8 mouse cellular contexts compared by ENCODE assay signal in genomic region chr17:84790447-84791098, GRCm38 (mm10). TPM values are rescaled to one million over a fixed set of nuclear protein-coding genes. Genes with fewer than 3 reads are reported as not detected.
DNase-seq lines count a peak whose midpoint lies in the region; ATAC-seq and TF ChIP-seq lines count a peak whose summit lies in the region.

Lrpprc (minus strand) TSS chr17:84790789.

- no peaks in the 10 kb centered on the region for H3K27me3 ChIP-seq in ES-Bruce4 (ENCODE audit: control insufficient read depth, insufficient read depth, low read length, poor library complexity, severe bottlenecking)
- H3K27me3 ChIP-seq in forebrain, embryonic 13.5 days, result no peaks in the 10 kb centered on the region
- H3K27me3 ChIP-seq in liver, postnatal 0 days (ENCODE audit: insufficient read depth, low read length), result no peaks in the 10 kb centered on the region
- H3K27me3 ChIP-seq in neural tube, embryonic 14.5 days (ENCODE audit: control insufficient read depth, insufficient read depth, low read length), result no peaks in the 10 kb centered on the region

- peak; percentile 96 for ATAC-seq in cerebellum, adult (ENCODE audit: insufficient number of reproducible peaks, low FRiP score, low TSS enrichment)
- ATAC-seq in forebrain, embryonic 13.5 days, result peak; percentile 99
- ATAC-seq in liver, postnatal 0 days, result peak; percentile 96
- ATAC-seq in neural tube, embryonic 14.5 days (ENCODE audit: low read depth), result peak; percentile 99

- peak within 1 kb of the TSS; percentile 68 for H3K9ac ChIP-seq in ES-Bruce4 (ENCODE audit: low read depth, poor library complexity, severe bottlenecking)
- peak within 1 kb of the TSS; percentile 91 for H3K9ac ChIP-seq in forebrain, embryonic 13.5 days
- H3K9ac ChIP-seq in liver, postnatal 0 days (replicated peaks), result peak within 1 kb of the TSS; percentile 89
- H3K9ac ChIP-seq in neural tube, embryonic 14.5 days (replicated peaks; ENCODE audit: low read depth, low read length), result peak within 1 kb of the TSS; percentile 91

- TF ChIP-seq EP300 in ES-Bruce4 (IDR thresholded peaks at IDR 0.05; ENCODE audit: insufficient read depth, low read depth, low read length), result no peak
- TF ChIP-seq EP300 in liver, postnatal 0 days (IDR thresholded peaks at IDR 0.05; ENCODE audit: low read depth), result peak; percentile 77

- peak within 1 kb of the TSS; percentile 79 for H3K4me3 ChIP-seq in ES-Bruce4 (ENCODE audit: low read depth, low read length)
- H3K4me3 ChIP-seq in forebrain, embryonic 13.5 days, result peak within 1 kb of the TSS; percentile 99
- peak within 1 kb of the TSS; percentile 88 for H3K4me3 ChIP-seq in liver, postnatal 0 days (ENCODE audit: low read depth, low read length)
- H3K4me3 ChIP-seq in neural tube, embryonic 14.5 days (ENCODE audit: low read depth, low read length), result peak within 1 kb of the TSS; percentile 98

- peak within 1 kb of the TSS; percentile 24 for H3K27ac ChIP-seq in ES-Bruce4 (ENCODE audit: insufficient read depth, low read length)
- H3K27ac ChIP-seq in forebrain, embryonic 13.5 days, result peak within 1 kb of the TSS; percentile 55
- peak within 1 kb of the TSS; percentile 85 for H3K27ac ChIP-seq in liver, postnatal 0 days (ENCODE audit: low read depth)
- H3K27ac ChIP-seq in neural tube, embryonic 14.5 days (ENCODE audit: low read depth, low read length), result peak within 1 kb of the TSS; percentile 81

- H3K36me3 ChIP-seq in ES-Bruce4 (ENCODE audit: control insufficient read depth, insufficient read depth, low read length, poor library complexity, severe bottlenecking), result 0 out of 2 replicates have a peak, but pooled peaks cover 2% of the 10 kb centered on the region
- H3K36me3 ChIP-seq in forebrain, embryonic 13.5 days (ENCODE audit: poor library complexity, severe bottlenecking), result 0 out of 2 replicates have a peak, but pooled peaks cover 5% of the 10 kb centered on the region
- H3K36me3 ChIP-seq in liver, postnatal 0 days (replicated peaks; ENCODE audit: insufficient read depth, low read length), result peaks cover 8% of the 10 kb centered on the region; the same call in 1 of the 2 replicates
- H3K36me3 ChIP-seq in neural tube, embryonic 14.5 days (ENCODE audit: control insufficient read depth, insufficient read depth, low read length), result no peaks in the 10 kb centered on the region

- DNase-seq in heart, postnatal 10 days, result peak; percentile 96
- peak; percentile 55 for DNase-seq in large intestine, adult 2 months (ENCODE audit: low read depth, low spot score)
- peak; percentile 97 for DNase-seq in liver, postnatal 0 days
- DNase-seq in testis, postnatal 10 days (ENCODE audit: low spot score), result peak; percentile 97

- intact Hi-C loops in heart, postnatal 10 days (cut with DNase I), result no loop called here

- H3K9me3 ChIP-seq in ES-Bruce4 (replicated peaks; ENCODE audit: control insufficient read depth, insufficient read depth, low read length, poor library complexity, severe bottlenecking), result no peaks in the 10 kb centered on the region
- no peaks in the 10 kb centered on the region for H3K9me3 ChIP-seq in forebrain, embryonic 13.5 days (replicated peaks)
- no peaks in the 10 kb centered on the region for H3K9me3 ChIP-seq in liver, postnatal 0 days (ENCODE audit: low read length)
- no peaks in the 10 kb centered on the region for H3K9me3 ChIP-seq in neural tube, embryonic 14.5 days (ENCODE audit: control insufficient read depth, low read length)

- no peak for TF ChIP-seq CTCF in ES-Bruce4 (IDR thresholded peaks at IDR 0.05; ENCODE audit: low read depth, low read length)
- no peak for TF ChIP-seq CTCF in liver, postnatal 0 days (IDR thresholded peaks at IDR 0.05; ENCODE audit: low read depth)

- WGBS in forebrain, embryonic 13.5 days, result under 1% methylated on average over 51 of the region's 51 CpGs
- WGBS in large intestine, adult 2 months, result under 1% methylated on average over 51 of the region's 51 CpGs
- under 1% methylated on average over 50 of the region's 51 CpGs for WGBS in liver, postnatal 0 days (ENCODE audit: insufficient replicate concordance)
- WGBS in neural tube, embryonic 14.5 days, result under 1% methylated on average over 51 of the region's 51 CpGs

- peak; percentile 51 for TF ChIP-seq POLR2A in ES-Bruce4 (IDR thresholded peaks at IDR 0.05; ENCODE audit: insufficient read depth, low read length)

- H3K4me1 ChIP-seq in ES-Bruce4 (ENCODE audit: control insufficient read depth, insufficient read depth, low read length), result no peaks in the 10 kb centered on the region
- peaks cover 26% of the 10 kb centered on the region for H3K4me1 ChIP-seq in forebrain, embryonic 13.5 days
- peaks cover 16% of the 10 kb centered on the region for H3K4me1 ChIP-seq in liver, postnatal 0 days (ENCODE audit: insufficient read depth)
- peaks cover 18% of the 10 kb centered on the region for H3K4me1 ChIP-seq in neural tube, embryonic 14.5 days (ENCODE audit: control insufficient read depth, insufficient read depth, low read length)

- peak within 1 kb of the TSS; percentile 96 for H3K4me2 ChIP-seq in forebrain, embryonic 13.5 days
- peak within 1 kb of the TSS; percentile 93 for H3K4me2 ChIP-seq in liver, postnatal 0 days (ENCODE audit: low read depth, low read length)
- peak within 1 kb of the TSS; percentile 87 for H3K4me2 ChIP-seq in neural tube, embryonic 14.5 days (ENCODE audit: low read depth, low read length)

RNA-seq across cellular contexts. Expression of gene Lrpprc, which starts in this region (rescaled TPM):
- polyA plus RNA-seq in ES-Bruce4 (2011; ENCODE audit: insufficient read depth, insufficient read length, low read depth, missing spikeins), result 71.6 and 78.8 TPM in 2 replicates
- 36.5 and 44.6 TPM in 2 replicates for polyA plus RNA-seq in forebrain, embryonic 13.5 days (2015; fragmentation: Nextera tagmentation; extraction: Ambion mirVana)
- total RNA-seq in heart, postnatal 10 days (2021), result 100 to 1,000 TPM; 152 to 158 TPM
- polyA plus RNA-seq in large intestine, adult 2 months (2012; rRNA removed), result 8.4 and 13.2 TPM in 2 replicates
- polyA plus RNA-seq in liver, postnatal 0 days (2015; fragmentation: Nextera tagmentation; extraction: Ambion mirVana), result 29.2 and 33.9 TPM in 2 replicates
- polyA plus RNA-seq in neural tube, embryonic 14.5 days (2014; fragmentation: Nextera tagmentation; extraction: Ambion mirVana), result 53.1 and 60.2 TPM in 2 replicates

Comparison
In these comparisons a context has a peak if more than half of its experiments do, and no peak if none do; other contexts are left out.
1. Peak in every context shown above with its lines: DNase-seq, ATAC-seq, H3K4me3 ChIP-seq and H3K27ac ChIP-seq.
2. H3K27ac ChIP-seq: peak in every context shown above with its lines; median percentile 85 in liver, postnatal 0 days; 81 in neural tube, embryonic 14.5 days; 55 in forebrain, embryonic 13.5 days; 24 in ES-Bruce4.